Mouse (Mus musculus) intestine, embryonic 14.5 days (tissue): ENCODE measurements around the gene Cyp2d22. TPM values are rescaled to one million over a fixed set of nuclear protein-coding genes. Genes with fewer than 3 reads are reported as not detected.

Experiments used
- ATAC-seq: fragments of 200-750 bp; cut with Nextera tagmentation; replicated peaks from 2 replicates; pipeline ENCODE4 v1.8.0; 2017; ENCODE audit warnings: low read depth, moderate number of reproducible peaks, moderate TSS enrichment, moderate library complexity; ENCODE audit not compliant: low FRiP score, low TSS enrichment
- DNase-seq: peaks from one replicate; pipeline ENCODE4 v3.0.0-alpha.2; 2018; ENCODE audit warnings: low spot score
- H3K27ac ChIP-seq: fragments of 300-500 bp; sonication (generic); 2 replicates; pipeline ENCODE4 v1.5.1; 2014; ENCODE audit warnings: low read depth, mild to moderate bottlenecking, control low read depth
- H3K27me3 ChIP-seq: fragments of 300-500 bp; sonication (generic); replicated peaks from 2 replicates; pipeline ENCODE4 v1.6.1; 2014; ENCODE audit warnings: low read length, control low read depth; ENCODE audit not compliant: control insufficient read depth, insufficient read depth
- H3K36me3 ChIP-seq: fragments of 300-500 bp; sonication (generic); 2 replicates; pipeline ENCODE4 v1.6.1; 2014; ENCODE audit warnings: low read length, control low read depth; ENCODE audit not compliant: control insufficient read depth, insufficient read depth
- H3K4me1 ChIP-seq: fragments of 300-500 bp; sonication (generic); replicated peaks from 2 replicates; pipeline ENCODE4 v1.6.1; 2014; ENCODE audit warnings: low read length, control low read depth, mixed read lengths; ENCODE audit not compliant: control insufficient read depth, insufficient read depth
- H3K4me2 ChIP-seq: fragments of 300-500 bp; sonication (generic); 2 replicates; pipeline ENCODE4 v1.6.1; 2014; ENCODE audit warnings: low read length
- H3K4me3 ChIP-seq: fragments of 300-500 bp; sonication (generic); 2 replicates; pipeline ENCODE4 v1.5.1; 2014; ENCODE audit warnings: low read depth, low read length, control low read depth, mixed read lengths
- H3K9ac ChIP-seq: fragments of 300-500 bp; sonication (generic); 2 replicates; pipeline ENCODE4 v1.6.1; 2014; ENCODE audit warnings: mild to moderate bottlenecking, low read length
- H3K9me3 ChIP-seq: fragments of 300-500 bp; sonication (generic); 2 replicates; pipeline ENCODE4 v1.6.1; 2016; ENCODE audit warnings: low read length, control low read depth; ENCODE audit not compliant: control insufficient read depth
- WGBS: fragments of 180-500 bp; shearing (Covaris S2); extraction: QIAGEN DNeasy Blood & Tissue Kit; methylation state at CpG from one replicate; pipeline ENCODE4 v1.1.7; 2014; 5-methylcytosine and 5-hydroxymethylcytosine counted together
- polyA plus RNA-seq: library from polyadenylated mRNA; unstranded; fragments of >200 nt; fragmentation: Nextera tagmentation; extraction: Ambion mirVana; gene quantifications from 2 replicates; pipeline ENCODE4 v1.2.1, GENCODE M21; 2014

The Cyp2d22 gene
- 8.4 and 8.5 TPM in 2 replicates for polyA plus RNA-seq

DNA sequence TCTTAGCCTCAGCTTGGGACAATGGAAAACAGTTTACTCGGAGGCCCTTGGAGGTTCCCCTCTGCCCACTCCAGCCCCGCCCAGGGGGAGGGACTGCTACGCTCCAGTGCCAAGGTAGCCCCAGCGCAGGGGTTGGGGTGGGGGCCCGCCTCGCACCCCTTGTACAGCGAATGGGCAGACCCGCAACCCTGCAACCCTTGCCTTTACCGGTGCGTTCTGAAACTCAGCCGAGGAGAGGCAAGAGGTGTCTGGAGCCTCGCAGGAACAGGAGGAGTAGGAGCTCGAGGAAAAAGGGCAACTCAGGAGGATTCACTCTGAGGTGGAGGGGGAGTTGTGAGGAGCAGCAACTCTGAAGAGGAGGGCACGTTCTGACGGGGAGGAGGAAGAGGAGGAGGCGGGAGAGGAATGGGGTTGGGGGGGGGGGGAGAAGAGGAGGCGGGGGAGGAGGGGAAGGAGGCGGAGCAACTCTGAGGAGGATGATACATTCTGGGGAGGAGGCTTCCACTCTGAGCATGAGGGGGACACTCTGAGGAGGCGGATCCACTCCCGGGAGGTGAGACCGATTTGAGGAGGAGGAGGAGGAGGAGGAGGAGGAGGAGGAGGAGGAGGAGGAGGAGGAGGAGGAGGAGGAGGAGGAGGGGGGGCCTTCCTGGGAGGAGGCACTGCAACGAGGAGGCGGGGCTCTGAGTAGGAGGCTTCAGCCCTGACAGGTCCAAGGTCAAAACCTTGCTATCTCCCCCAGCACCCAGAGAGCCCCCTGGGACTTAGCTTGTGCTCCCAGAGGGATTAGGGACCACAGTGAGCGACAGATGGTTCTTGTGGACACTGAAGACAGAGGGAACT lies at the start of gene Cyp2d22:
TSS of gene Cyp2d22 (minus strand) at position 390 of the 843 bp plus-strand sequence.
- Histone ChIP-seq H3K27ac (peak within 1 kb of the TSS; percentile 87), H3K27me3 (no peaks in the 10 kb centered on the region), H3K36me3 (no peaks in the 10 kb centered on the region), H3K4me3 (peak within 1 kb of the TSS; percentile 49), H3K4me2 (peak within 1 kb of the TSS; percentile 65), H3K4me1 (peaks cover 23% of the 10 kb centered on the region; the same call in 1 of the 2 replicates), H3K9me3 (no peaks in the 10 kb centered on the region), H3K9ac (peak within 1 kb of the TSS; percentile 50)
- under 1% methylated on average over 19 of the region's 24 CpGs for WGBS
- peak; percentile 76 for DNase-seq
- ATAC-seq = peak; percentile 68

DNA sequence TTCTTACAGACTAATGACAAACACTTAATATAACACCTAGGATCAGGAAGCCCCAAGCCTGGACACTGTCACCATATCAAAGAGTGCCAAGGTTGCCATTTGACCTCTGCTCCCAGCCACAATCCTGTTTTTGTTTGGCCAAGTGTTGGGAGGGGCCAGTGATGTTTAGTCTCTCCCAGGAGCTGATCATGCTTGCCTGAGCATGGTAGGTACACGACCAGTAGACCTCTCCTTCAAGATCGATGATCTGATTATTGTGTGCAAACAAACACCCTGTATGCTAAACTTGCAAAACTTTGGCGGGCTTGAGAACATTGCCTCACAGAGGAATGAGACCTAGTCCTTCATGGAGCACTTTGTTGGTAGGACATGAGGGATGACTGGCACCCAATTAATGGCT lies 43.4 kb upstream of the Cyp2d22 start:
- Histone ChIP-seq H3K4me3 (no peak overlapping the region), H3K9me3 (no peaks in the 10 kb centered on the region), H3K4me1 (no peaks in the 10 kb centered on the region), H3K9ac (no peak overlapping the region), H3K27ac (no peak overlapping the region), H3K36me3 (no peaks in the 10 kb centered on the region), H3K4me2 (no peak overlapping the region), H3K27me3 (no peaks in the 10 kb centered on the region)
- no peak for DNase-seq
- ATAC-seq = no peak
- WGBS = 86% methylated on average over 3 of the region's 3 CpGs

DNA sequence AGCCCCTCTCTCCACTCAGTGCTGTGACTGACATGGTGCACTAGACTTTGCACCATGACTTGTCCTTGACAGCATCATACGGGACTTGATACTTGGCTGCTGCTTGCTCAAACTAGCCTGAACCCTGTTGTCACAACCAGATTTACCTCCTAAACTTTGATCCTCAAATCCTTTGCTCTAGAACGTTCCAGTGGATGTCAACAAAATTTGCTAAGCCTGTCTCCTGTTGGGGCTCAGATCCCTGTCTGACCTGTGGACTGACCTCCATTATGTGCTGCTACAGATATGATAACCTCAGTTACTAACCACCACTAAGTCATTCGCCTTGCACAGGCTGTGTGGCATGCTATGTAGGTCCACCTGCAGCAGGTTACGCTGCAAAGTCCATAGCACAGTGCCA lies 42.9 kb upstream of the Cyp2d22 start:
- Histone ChIP-seq H3K4me2 (no peak overlapping the region), H3K27ac (no peak overlapping the region), H3K27me3 (no peaks in the 10 kb centered on the region), H3K4me3 (no peak overlapping the region), H3K9ac (no peak overlapping the region), H3K9me3 (no peaks in the 10 kb centered on the region), H3K4me1 (no peaks in the 10 kb centered on the region), H3K36me3 (no peaks in the 10 kb centered on the region)
- ATAC-seq = no peak
- DNase-seq = peak; percentile 38
- 79% methylated on average over 4 of the region's 4 CpGs for WGBS

DNA sequence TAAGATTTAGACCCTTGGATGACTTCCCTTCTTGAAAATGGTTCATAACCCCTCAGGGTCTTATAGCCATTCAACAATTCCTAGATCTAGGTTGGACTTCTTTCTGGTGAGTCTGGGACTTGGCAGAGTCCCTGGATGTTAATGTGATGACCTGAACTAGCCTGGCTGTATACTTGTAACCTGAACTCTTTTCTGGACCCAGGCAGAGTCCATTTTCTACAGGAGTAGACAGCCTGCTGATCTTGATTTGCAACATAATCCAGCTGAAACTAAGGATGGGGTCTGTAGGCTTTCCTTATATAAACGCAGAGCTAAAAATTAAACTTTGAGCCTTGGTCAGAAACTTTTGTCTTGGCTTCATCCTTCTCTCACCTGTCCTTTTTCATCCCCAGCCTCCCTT lies 38.6 kb upstream of the Cyp2d22 start:
- 60% methylated on average over 1 of the region's 1 CpGs for WGBS
- DNase-seq = no peak

DNA sequence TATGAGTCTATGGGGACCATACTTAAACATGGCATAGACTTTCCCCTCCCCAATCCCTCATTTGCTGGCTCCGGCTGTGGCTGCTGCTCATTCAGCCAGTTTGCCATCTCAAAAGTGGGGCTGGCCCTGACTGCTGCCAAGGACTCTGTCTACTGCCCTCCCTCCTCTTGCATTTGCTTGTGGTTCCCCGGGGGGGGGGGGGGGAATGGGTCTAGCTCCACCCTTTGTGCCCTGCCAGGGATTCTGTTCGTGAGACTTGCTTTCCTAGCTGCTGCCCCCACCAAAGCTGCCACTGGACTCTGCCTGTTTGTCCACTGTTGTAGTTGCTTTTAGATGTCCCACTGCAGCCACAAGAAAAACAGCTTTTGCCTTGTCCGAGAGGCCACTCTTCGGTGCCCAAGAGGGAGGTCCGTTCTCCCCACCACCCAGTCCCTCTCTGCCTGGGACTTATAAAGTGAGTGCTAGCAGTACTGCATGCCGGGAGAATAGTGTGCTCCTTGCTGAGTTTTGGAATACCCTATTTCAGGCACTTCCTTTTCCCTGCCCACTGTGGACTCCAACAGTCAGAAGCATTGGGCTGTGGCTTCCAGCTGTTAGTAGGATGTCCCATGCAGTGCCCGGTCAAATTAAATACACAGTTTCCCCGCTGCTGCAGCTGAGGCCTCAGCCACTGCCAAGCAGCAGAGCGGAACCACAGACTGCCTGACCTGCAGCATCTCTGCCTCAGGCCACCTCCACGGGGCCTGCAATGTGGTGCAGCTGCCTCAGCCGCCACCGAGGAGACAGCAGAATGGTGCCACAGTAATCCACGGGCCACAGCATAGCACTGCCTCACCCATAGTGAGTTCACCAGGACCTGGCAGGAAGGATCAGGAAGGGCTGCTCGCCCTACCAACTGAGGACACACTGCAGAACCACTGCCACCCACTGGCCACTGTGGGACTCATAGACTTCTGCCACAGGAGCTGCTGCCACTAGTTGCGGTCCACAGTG lies 37.0 kb upstream of the Cyp2d22 start:
- ATAC-seq (peak; percentile 80), DNase-seq (peak; percentile 71)
- Histone ChIP-seq H3K4me2 (no peak overlapping the region), H3K9ac (no peak overlapping the region), H3K4me3 (no peak overlapping the region), H3K36me3 (no peaks in the 10 kb centered on the region), H3K4me1 (no peaks in the 10 kb centered on the region), H3K9me3 (no peaks in the 10 kb centered on the region), H3K27me3 (no peaks in the 10 kb centered on the region), H3K27ac (no peak overlapping the region)
- 30% methylated on average over 16 of the region's 16 CpGs for WGBS

More for the DNA sequence above, 38.6 kb upstream of the Cyp2d22 start:
- Histone ChIP-seq H3K9me3 (no peaks in the 10 kb centered on the region), H3K4me1 (no peaks in the 10 kb centered on the region), H3K27me3 (no peaks in the 10 kb centered on the region), H3K36me3 (no peaks in the 10 kb centered on the region), H3K27ac (no peak overlapping the region), H3K4me2 (no peak overlapping the region), H3K9ac (no peak overlapping the region), H3K4me3 (no peak overlapping the region)
- ATAC-seq = no peak

DNA sequence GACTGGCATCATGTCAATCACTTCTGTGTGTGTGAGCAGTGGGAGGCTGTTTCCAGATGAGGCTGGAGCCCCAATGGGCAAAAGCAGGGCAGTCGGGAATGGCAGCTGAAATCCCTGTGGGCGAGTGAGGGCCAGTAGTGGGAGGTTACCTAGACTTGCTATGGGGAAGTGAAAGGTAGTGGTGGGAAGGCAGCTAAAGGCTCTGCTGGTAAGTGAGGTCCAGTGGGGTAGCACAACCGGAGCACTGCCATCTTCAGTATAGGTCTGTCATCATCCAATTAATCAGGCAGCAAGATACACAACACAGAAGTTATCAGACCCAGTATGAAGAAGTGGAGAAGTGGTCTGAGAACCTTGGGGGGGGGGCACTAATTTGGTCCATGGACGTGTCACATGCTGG lies 27.5 kb upstream of the Cyp2d22 start:
- Histone ChIP-seq H3K4me1 (no peaks in the 10 kb centered on the region), H3K9me3 (no peaks in the 10 kb centered on the region), H3K36me3 (no peaks in the 10 kb centered on the region), H3K4me3 (no peak overlapping the region), H3K4me2 (no peak overlapping the region), H3K27me3 (no peaks in the 10 kb centered on the region), H3K27ac (no peak overlapping the region), H3K9ac (no peak overlapping the region)
- DNase-seq (no peak), ATAC-seq (no peak)
- 75% methylated on average over 4 of the region's 4 CpGs for WGBS

DNA sequence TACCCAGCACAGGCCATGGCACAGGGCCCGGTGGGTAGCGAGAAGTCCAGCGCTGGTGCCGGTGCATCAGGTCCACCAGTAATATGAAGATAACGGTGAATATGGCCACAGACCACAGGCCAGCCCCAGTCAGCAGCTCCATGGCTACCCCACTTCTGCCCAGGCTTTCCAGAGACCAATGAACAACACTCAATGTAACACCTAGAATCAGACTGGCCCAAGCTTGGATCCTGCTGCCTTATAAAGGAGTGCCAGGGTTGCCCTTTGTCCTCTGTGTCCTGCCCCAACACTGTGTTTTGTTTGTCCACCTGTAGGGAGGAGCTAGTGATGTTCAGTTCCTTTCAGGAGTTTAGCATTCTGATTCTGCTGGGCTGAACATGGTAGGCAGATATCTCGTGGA lies 26.9 kb upstream of the Cyp2d22 start, which contains the start of gene Cyp2d10:
TSS of gene Cyp2d10 (minus strand) at position 215 of the 400 bp plus-strand sequence.
- WGBS = 91% methylated on average over 6 of the region's 6 CpGs
- Histone ChIP-seq H3K9me3 (no peaks in the 10 kb centered on the region), H3K36me3 (no peaks in the 10 kb centered on the region), H3K9ac (no peak within 1 kb of the TSS), H3K27me3 (no peaks in the 10 kb centered on the region), H3K27ac (no peak within 1 kb of the TSS), H3K4me1 (no peaks in the 10 kb centered on the region), H3K4me2 (no peak within 1 kb of the TSS), H3K4me3 (no peak within 1 kb of the TSS)
- DNase-seq (no peak), ATAC-seq (no peak)

DNA sequence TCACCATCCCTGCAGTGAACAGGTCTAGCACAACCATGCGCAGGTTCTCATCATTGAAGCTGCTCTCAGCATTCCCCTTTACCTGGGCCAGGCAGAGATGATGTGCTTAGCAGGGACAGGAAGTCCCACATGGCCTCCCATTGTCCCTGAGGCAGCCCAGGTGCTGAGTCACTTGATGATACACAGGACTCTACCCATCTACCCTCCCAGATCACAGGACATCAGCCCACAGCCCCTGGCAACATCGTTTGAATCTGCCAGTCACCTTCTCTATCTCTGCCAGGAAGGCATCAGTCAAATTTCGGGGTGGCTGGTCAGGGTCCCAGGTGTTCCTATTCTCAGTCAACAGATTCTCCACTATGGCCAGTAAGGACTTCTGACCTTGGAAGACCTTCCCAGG lies 24.1 kb upstream of the Cyp2d22 start:
- WGBS = 90% methylated on average over 3 of the region's 3 CpGs
- Histone ChIP-seq H3K9me3 (no peaks in the 10 kb centered on the region), H3K9ac (no peak overlapping the region), H3K4me3 (no peak overlapping the region), H3K27me3 (no peaks in the 10 kb centered on the region), H3K27ac (no peak overlapping the region), H3K4me1 (no peaks in the 10 kb centered on the region), H3K36me3 (no peaks in the 10 kb centered on the region), H3K4me2 (no peak overlapping the region)
- no peak for DNase-seq
- ATAC-seq = no peak
